Mouse (Mus musculus) ovary, postnatal 10 days (tissue): ENCODE results near the gene Mpig6b.

Source experiments
- DNase-seq: peaks from one replicate; pipeline ENCODE4 v3.0.0; 2022; ENCODE audit warnings: low spot score

The Mpig6b gene

DNA sequence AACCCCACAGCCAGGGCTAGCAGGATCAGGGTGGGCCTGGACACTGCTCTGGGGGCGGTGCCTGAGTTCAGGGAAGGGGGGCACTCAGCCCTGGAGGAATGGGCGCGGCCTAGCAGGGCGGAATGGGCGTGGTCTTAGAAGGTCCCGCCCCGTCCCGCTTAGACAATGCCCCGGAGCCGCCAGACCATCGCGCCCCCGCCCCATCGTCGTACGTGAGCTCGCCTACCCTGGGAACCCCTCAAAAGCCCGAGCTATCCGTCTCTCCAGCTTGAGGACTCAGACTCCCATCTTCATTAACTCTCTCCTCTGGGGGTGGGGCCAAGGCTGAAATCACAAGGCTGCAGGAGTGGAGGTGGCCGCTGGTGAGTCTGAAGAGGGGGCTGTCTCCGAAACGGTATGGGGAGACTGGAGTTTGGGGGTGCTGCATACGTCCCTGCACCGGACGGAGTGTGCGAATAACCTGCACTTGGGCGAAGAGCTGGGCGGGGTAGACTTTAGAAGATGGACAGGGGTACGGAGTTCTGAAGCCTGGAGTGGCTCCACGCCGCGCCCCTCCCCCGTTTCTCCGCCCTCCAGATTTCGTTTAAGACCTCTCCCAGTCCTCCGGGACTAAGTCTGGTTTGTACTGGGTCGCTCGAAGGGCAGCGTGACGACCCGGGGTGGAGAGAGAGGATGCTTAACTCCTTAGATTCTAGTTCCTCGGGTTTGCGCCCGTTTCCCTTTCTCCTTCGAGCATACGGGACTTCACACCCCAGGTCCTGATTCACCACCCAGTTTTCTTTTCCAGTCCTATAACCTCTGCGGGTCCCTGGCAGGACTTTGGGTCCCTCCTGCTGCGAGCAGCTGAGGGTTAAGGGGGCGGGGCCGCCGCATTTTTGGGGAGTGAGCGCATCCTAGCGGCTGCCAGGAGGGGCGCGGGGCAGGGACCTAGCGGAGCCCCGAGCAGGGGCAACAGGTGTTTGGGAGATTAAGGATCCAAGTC is 6.8 kb downstream of the Mpig6b start, which contains the start of gene Ddah2:
Gene Ddah2, plus strand, starts transcription at position 125 of the 982 bp plus-strand sequence.
- peak; percentile 83 for DNase-seq

DNA sequence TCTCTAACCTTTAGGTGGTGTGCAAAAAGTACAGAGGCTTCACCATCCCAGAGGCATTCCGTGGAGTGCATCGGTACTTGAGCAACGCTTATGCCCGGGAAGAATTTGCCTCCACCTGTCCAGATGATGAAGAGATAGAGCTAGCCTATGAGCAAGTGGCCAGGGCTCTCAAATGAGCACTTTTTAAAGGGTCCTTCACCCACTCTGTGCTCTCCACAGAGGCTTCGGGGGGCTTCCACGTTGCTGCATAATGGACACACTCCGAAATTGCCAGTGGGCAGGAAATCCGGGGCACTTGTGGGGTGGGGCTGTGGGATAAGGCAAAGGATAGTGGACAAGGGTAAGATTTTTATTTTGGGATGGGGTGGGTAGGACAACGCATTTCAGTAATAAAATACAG is 7.7 kb downstream of the Mpig6b start:
- no peak for DNase-seq

DNA sequence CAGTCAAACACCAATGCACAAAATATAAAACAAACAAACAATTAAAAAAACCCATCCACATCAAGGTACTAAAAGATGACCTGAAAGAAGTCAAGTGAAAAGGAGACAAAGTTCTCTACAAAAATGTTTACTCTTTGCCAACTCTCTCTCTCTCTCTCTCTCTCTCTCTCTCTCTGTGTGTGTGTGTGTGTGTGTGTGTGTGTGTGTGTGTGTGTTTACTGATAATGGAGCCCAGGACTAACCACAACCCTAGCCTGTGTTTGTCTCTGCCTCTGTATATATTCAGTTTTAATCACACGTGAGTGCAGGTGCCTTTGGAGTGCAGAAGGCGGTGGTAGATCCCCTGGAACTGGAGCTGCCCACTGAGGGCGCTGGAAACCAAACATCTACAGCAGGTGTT is 8.9 kb downstream of the Mpig6b start:
- DNase-seq = no peak

DNA sequence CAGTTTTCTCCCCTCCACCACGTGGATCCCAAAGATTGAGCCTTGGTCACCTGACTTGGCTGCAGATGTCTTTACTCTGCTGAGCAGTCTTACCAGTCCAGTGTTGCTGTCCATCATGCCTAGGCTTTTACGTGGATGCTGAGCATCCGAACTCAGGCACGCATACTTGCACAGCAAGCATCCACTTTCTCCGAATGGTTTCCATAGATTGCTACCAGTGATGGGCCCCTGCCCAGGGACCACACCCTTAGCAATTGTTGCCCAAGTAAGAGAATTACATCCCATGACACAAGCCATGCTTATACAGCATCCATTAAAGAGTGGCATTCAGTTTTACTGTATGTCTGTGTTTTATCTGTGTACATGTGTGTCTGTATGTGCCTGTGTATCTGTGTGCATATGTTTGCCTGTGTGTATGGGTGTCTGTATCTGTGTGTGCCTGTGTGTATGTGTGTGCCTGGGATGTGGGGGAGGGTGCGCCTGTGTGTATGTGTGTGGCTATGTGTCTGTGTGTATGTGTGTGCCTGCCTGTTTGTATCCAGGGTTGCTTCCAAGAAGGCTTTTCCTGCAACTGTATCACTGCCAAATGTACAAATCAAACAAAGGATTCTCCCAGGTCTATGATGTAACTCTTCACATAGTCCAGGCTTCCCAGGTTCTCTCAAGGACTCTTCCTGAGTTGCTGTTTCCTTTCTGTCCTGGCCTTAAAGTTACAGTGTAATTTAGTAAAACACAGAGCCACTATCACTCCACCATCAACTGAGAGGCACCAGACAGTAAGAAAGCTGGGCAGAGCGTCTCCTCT is 10.1 kb downstream of the Mpig6b start:
- DNase-seq = no peak

DNA sequence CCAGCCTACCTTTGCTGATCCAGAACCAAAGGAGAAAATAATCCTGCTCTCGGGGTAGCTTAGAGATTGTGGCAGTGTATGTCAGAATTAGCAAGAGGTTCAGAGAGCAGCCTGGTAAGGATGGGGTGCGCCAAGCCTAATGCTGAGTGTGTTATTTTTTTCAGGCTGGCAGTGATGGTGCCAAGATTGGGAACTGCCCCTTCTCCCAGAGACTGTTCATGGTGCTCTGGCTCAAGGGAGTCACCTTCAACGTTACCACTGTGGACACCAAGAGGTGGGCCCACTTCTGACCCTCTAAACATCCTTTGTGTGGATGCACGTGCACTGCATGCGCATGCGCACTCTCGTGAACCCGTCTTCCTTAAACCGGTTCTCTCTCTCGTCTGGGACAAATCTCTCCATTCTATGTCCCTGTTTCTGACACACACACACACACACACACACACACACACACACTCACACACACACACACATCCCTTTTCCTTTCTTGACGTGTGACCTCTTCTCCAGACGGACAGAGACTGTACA is 13.6 kb downstream of the Mpig6b start:
- DNase-seq = no peak

DNA sequence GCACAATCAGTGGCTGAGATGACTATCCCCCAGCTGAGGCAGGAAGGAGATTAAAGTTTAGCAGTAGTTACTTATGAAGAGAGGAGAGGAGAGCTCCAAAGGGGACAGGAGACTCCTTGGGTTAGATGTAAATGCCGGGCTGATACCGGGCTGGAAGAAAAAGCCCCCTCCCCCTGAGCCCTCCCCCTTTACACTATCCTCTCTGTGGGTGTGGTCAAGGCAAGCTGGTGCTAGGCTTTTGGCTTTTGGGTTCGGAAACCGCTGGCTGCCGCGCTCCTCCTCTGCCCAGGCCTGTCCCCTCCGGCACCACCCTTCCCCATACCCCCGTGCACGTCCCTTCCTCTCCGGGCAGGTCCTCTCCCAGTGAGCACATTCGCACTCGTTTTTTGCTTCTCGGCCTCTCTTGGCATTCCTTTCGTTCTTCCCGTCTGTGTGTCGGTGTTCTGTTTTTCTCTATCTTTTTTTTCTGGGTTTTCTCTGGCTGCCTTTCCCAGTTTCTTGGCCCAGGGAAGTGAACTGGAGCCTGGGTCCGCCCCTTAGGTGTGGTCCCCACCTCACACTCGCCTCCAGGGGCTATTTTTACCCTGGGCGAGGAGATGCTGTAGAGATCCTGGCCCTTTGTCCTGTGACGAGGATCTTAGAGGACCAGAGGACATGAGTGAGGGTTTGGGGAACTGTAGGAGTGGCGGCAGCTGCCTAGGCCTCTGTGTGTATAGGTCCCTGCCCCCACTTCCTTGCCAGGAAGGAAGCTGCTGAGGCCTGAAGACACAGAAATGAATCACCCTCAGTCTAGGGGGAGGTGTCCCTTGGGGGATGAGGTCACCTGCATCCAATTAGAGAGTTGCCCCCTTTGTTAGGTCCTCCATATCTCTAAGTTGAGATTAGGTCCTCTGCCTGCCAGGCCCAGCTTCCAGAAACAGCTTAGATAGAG is 14.6 kb downstream of the Mpig6b start:
- DNase-seq = peak; percentile 32

GRCm38 (mm10) chr17:35050126-35050750 is 15.7 kb downstream of the Mpig6b start:
- peak; percentile 62 for DNase-seq

GRCm38 (mm10) chr17:35049561-35050016 is 16.4 kb downstream of the Mpig6b start, which contains the start of gene Clic1:
TSS of gene Clic1 (plus strand) at chr17:35049966.
- peak; percentile 55 for DNase-seq

DNA sequence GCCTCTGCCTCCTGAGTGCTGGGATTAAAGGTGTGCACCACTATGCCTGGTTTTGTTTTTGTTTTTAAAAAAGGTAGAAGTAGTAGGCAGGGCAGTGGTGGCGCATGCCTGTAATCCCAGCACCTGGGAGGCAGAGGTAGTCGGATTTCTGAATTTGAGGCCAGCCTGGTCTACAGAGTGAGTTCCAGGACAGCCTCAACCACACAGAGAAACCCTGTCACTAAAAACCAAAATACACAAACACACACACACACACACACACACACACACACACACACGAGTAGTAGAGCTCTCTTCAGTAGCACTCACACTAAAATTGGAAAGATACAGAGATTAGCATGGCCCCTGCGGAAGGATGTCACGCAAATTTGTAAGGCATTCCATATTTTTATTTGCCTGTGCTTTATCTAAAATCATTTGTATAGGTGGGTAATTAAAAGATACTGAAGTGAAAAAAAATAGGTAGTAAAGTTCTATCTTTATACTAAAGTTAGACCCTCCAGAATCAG is 17.0 kb downstream of the Mpig6b start:
- no peak for DNase-seq

DNA sequence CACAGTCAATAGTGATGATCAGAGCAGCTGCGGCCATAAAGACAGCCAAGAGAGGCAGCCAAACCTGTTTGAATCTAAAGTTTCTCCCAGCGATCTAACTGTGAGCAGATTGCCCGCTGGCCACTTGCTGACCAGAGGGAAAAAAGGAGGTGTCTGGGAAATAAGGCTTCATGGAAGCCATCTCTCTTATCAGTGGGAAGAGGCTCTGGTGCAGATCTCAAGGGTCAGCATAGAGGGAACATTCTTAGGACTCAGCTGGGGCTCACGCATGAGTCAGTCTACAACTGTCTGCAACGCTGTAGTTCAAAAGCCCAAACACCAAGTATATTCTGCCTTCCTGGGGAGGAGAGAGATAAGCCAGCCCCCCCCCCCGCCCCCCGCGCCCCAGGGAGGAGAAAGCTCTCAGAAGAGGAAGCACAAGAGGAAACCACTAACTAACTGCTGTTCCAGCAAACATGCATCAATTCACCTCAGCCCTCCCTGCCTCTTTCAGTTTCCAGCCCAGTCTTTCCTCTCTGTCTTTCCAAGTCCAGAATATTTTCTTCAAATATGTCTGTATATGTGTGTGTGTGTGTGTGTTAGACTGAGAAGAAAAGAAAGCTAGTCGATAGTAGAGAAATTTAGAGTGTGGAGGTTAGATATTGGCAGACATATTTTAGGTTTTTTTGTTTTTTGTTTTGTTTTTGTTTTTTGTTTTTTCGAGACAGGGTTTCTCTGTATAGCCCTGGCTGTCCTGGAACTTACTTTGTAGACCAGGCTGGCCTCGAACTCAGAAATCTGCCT is 17.6 kb downstream of the Mpig6b start:
- no peak for DNase-seq

- DNase-seq = no peak
Measured at GRCm38 (mm10) chr17:35047688-35048087, 18.3 kb downstream of the Mpig6b start.

DNA sequence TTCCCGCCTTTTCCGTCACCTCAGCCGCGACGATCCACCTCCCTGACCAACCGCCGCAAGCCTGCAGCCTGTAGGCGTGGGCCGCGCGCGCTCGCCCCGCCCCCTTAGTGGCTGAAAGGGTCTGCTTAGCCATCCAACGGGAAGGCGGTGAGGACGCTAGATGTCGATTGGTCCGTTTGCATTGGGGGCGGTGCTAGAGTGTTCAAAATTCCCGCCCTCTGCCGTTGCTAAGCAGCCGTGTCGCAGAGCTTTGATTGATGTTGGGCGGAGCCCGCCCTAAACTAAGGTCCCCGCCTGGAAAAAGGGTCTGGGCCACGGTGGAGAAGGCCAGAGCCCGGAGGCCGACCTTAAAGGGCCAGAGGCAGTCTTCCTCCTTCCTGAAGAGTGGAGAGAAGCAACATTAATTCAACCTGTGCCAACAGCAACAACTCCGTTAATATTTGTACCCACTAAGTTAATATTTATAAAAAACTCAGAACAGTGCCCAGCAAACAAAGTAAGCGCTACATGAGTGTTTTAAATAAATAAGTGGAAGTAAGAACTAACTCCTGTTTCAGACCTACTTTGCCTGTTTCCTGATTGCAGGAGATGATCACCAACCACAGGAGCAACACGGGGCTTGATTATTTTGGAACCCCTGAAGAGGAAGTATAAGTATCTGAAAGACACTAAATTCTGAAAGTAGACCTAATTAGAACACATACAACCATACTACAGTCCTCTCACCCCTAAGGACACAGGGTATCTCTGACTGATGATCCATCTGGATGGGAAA is 19.1 kb downstream of the Mpig6b start, which contains the start of gene Msh5:
Gene Msh5, minus strand, starts transcription at position 65 of the 775 bp plus-strand sequence.
- peak; percentile 88 for DNase-seq

GRCm38 (mm10) chr17:35045807-35046680 is 19.9 kb downstream of the Mpig6b start:
- DNase-seq = peak; percentile 48

- DNase-seq = no peak
Measured at GRCm38 (mm10) chr17:35044904-35045806, 20.8 kb downstream of the Mpig6b start.

DNA sequence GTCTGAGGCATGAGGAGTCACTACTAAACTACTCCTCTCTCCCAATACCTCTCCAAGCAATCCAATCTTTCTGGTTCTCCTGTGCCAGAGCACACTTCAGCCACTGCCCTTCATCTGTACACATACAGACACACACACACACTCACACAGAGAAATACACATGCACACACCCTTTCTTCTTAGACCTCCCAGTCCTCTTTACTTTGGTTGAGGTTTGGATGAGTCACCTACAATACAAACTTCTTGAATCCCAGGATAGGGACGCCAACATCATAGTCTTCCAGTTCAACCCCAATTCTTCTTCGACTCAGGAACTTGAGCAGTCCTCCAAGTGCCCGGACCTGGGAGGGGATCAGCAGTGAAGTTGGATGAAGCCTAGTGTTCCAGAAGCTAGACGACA is 22.2 kb downstream of the Mpig6b start:
- no peak for DNase-seq

GRCm38 (mm10) chr17:35039121-35039873 is 26.7 kb downstream of the Mpig6b start:
- no peak for DNase-seq
